Mouse (Mus musculus) forelimb bud, embryonic 11.5 days (tissue): ENCODE measurements around the gene Kcnh2.

Experiments used
- DNase-seq: peaks from one replicate; pipeline ENCODE4 v3.0.0-alpha.2; 2012; ENCODE audit warnings: low read depth, low spot score

Kcnh2 gene

DNA sequence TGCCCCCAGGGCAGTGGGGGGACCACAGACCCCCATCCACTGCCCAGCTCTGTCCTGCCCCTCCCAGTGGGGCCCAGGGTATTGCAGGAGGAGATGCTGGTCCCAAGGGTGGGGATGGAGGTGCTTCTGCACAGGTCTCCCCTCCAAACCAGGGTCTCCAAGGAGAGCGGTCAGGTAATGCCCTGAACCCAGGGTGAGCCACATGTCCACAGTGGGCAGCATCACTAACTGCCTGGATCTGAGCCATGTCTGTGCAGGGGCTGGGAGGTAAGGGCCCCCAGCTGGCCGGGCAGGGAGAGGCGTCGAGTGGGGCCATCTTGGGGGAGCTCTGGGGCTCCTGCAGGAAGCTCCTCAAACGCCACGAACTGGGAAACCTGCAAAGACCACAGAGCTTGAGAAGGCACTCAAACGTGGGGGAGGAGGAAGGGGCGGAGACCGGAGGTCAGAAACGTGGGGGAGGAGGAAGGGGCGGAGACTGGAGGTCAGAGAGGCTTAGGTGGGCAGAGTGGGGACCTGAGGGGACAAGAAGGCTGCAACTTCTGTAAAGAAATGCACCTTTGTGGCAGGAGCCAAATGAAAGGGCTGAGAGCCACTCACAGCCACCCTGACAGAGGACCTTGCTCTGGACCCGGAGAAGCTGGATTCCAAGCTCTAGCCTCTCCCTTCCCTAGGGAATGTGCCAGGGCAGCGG, 31.5 kb downstream of the Kcnh2 start:
- peak; percentile 36 for DNase-seq

DNA sequence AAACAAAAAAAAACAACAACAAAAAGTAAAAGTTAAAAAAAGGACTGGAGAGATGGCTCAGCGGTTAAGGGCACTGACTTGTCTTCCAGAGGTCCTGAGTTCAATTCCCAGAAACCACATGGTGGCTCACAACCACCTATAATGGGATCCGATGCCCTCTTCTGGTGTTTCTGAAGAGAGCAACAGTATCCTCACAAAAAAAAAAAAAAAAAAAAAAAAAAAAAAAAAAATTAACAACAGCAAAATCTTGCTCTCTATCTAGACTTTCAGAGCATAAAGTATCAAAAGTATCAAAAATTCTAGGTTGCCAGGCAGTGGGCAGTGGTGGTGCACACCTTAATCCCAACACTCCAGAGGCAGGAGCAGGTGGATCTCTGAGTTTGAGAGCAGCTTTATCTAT, 42.2 kb downstream of the Kcnh2 start:
- DNase-seq: no peak

DNA sequence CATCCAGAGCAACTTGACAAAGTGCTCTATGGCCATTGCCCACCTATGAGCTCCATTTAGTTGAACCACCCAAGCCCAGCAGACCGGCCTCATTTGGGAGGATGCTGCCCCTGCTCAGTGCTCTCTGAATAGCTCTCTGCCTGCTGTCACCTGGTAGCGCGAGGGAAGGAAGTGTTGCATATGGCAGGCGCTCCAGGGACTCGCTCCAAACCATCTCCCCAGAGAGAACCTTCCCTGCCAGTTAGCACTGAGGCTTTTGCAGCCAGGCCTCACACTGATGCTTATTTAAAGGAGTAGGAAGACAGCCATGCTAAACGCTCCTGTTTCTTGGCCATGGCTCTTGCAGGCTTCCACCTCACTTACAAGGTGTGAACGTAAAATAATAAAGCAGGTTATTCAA, 42.8 kb downstream of the Kcnh2 start:
- DNase-seq: no peak

DNA sequence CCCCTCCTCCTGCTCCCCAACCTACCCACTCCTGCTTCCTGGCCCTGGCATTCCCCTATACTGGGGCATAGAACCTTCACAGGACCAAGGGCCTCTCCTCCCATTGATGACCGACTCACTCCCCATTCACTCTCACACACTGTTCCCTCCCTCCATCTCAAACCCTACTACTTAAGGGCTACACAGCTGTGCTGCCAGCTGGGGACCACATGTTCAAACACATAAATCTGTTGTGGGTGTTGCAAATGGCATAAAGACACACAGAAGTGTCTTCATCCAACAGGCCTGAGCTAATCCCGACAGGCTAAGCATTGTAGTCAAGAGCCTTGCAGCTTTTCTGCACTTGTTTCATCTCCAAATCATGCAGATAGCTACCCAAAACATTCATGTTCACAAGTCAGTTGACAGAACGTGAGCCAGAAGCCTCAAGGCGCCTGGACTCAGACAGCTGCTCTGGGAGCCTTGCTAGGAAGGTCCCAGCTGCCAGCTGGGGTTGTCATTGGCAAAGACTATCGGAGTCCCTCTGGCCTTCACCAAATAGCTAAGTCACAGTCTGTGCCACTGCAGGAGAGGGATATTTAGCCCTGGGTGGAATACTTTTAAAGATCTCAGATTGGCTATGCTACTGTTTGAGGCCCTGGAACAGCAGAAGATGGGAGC, 44.2 kb downstream of the Kcnh2 start:
- peak; percentile 31 for DNase-seq

- DNase-seq: no peak
Measured at GRCm38 (mm10) chr5:24303199-24303598, 48.2 kb downstream of the Kcnh2 start.

- no peak for DNase-seq
Measured at GRCm38 (mm10) chr5:24299845-24300589, 51.4 kb downstream of the Kcnh2 start.

DNA sequence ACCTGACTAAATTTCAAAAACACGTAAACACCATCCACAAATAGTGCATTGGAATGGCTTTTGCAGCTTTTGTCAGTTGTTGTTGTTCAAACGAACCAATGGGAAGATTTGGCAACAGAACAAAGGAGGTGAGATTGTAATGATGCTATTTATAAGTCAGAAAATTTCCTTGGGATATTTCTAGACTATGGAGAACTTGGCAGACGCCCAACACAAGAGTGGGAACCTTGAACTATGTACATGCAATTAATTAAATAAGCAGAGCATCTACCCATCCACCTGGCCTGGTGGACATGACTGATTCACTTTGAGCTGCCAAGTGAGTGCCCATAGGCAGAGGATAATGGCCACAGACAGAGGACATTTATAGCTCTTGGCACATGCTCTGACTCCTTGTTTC, 59.5 kb downstream of the Kcnh2 start:
- no peak for DNase-seq

DNA sequence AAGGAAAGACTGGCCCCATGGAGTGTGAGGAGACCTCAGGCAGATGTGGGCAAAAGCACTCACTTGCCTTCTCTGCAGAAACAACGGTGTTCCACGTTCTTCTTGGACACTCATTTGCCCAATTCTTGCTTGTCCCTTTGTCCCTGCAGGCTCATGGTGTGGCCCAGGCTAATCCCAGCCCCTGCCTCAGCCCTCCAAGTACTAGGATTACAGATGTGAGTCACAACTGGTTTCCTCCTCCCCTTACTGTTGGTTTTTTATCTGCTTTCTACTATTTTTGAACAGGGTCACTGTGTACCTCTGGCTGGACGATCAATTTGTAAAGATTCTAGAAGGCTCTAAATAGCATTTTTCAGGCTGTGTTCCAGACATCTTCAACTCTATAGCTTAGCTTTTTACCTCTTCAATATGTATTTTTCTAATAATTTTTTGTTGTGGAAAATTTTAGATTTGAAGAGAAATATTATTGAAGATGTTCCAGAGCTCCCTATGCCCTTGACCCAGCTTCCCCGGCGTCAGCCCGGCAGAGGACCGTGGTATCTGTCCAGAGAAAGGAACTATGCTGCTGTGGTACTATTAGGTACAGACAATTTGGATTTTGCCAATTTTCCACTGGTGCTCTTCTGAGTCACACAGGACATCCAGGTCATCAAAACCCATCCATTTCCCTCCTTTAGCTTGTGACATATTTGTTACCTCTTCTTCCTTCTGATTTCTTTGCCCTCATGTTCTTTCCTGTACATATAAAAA, 65.0 kb downstream of the Kcnh2 start:
- DNase-seq: no peak

GRCm38 (mm10) chr5:24284145-24284544, 67.3 kb downstream of the Kcnh2 start:
- no peak for DNase-seq

DNA sequence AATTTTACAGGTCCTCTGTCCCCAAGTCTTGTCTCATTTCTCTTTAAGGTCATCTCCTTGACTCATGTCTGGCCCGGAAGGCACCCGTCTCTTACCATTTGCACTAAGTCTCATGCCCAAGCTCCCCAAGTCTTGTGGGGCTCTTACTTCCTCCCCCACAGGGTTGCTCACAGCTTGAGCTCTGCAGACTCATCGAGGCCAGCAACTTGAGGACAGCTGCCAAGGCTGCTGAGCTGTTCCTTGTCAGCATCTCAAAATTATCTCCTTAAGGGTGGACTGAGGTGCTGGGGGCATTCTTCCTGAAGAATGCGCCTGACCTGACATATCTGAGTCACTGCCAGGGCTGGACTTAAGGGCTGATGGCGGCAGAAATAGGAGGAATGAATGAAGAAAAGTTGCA, 68.2 kb downstream of the Kcnh2 start:
- DNase-seq: no peak

DNA sequence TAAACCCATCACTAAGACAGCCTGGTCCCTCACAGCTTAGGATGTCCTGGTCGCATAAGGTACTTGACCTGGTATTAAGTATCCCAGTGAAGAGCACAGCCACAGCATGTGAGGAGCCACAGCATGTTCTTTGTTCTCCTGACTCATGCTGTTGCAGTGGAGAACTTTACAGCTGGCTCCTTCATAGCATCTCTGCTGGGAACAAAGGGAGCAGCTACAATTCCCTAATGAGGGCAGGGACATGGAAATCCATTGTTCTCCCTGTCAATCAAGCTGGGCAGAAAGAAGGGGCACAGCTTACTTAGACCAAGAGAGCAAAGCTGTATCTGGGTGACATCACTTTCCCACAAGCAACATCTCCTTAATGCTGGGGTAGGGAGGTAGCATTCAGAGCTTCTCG, 70.9 kb downstream of the Kcnh2 start:
- DNase-seq: no peak

DNA sequence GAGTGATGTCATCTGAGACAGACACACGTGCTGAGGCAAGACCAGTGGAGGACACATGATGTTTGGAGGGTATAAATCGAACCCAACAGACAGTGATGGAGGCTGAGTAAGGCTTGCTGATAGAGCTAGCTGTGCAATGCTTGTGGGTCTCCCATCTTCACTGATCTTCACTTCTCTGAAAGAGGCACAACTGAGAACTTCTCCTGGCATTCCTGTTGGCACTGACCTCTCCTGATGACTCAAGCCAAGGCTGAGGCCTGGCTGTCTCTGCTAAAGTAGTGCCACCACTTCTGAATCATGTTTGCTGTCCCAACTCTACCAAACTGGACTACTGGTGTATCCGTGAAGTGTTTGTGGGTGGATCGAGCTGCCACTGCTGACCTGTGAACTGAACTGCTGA, 71.9 kb downstream of the Kcnh2 start:
- DNase-seq: no peak

GRCm38 (mm10) chr5:24278206-24278605, 73.2 kb downstream of the Kcnh2 start:
- DNase-seq: no peak

DNA sequence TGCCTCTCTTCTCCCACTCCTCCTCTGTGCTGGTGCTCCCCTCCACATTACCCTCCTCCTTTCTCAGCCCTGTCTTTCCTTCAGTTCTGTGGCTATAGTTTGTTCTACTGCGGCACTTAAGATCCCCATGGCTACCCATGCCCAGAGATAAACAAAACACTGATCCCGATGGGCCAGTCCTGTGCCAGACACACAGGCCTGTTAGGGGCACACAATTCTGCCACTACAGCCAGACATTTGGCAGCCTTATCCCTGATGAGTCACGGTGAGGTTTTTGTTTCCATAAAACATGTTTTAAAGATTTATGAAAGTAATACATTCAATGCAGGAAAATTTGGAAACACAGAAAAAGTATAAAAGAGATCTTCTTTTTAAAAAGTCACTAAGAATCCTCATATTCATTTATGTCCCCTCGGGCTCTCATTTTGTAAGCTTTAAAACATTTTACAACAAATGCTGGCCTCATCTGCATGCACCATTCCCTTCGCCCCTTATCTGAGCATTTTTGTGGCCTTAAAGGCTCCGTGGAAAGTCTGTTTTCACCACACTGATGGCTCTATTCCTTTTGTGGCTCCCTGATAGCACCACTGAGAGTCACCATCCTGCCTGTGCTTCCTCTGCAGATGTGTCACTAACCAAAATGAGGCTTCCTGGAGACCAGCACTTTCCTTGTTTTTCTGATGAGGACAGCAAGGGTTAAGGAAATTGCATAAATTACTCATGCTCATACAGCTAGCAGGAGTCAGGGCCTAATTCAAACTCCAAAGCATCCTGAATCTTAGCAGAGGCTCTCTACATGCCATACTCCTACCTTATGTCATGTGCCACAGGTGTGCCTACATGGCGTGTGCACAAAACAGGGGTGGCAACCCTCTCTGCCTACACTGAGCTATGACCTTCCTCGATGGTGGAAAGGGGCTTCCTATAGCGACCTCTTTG, 77.5 kb downstream of the Kcnh2 start:
- DNase-seq: no peak

GRCm38 (mm10) chr5:24270941-24271340, 80.5 kb downstream of the Kcnh2 start:
- DNase-seq: no peak
